Mouse (Mus musculus) large intestine, adult 2 months (tissue): Measurements from ENCODE around the gene Basp1. TPM values are rescaled to one million over a fixed set of nuclear protein-coding genes. Genes with fewer than 3 reads are reported as not detected.
A peak's percentile ranks its signal among the peaks of the same experiment; 100 is the strongest.
"Not testable (repeated sequence)": the region's sequence is repeated elsewhere in the genome, so short reads cannot be mapped to it uniquely, and the experiment has no call there.

ENCODE experiments used
- DNase-seq: peaks from one replicate; pipeline ENCODE4 v3.0.0-alpha.2; 2012; ENCODE audit warnings: low read depth, low spot score
- WGBS: fragments of 180-500 bp; shearing (Covaris S2); methylation state at CpG from one replicate; pipeline ENCODE4 v1.1.7; 2018; 5-methylcytosine and 5-hydroxymethylcytosine counted together
- polyA plus RNA-seq: library from polyadenylated mRNA; depleted of rRNA; stranded (reverse); fragments of >200 nt; gene quantifications from 2 replicates; pipeline ENCODE4 v1.2.3, GENCODE M21; 2012; rRNA removed

Gene Basp1
- polyA plus RNA-seq: 3.4 and 4.4 TPM in 2 replicates

DNA sequence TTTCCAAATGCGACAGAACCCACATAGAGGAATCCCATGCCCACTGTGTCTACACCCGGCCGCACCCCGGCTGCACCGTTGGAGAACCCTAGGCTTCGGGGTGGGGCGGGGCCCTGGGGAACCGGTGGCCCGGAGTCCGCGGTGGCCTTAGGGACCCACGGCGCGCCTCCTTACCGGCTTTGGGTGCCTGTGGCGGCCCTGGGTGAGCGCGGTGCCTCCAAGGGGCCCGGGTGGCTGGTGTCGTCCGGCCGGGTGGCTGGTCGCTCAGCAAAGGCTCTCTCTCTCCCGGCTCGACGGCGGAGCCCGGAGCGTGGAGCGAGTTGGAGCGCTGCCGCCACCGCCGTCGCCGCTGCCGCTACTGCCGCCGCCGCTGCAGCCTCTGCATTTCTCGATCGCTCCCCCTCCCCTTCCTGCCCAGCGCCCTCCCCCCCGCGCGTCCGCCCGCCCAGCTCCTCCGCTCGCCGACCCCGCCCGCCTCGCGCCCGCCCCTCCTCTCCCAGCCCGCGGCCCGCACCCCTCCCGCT is at the start of gene Basp1:
Basp1 (minus strand) TSS at position 387 of the 524 bp plus-strand sequence.
- DNase-seq: no peak
- WGBS: 3% methylated on average over 32 of the region's 60 CpGs

DNA sequence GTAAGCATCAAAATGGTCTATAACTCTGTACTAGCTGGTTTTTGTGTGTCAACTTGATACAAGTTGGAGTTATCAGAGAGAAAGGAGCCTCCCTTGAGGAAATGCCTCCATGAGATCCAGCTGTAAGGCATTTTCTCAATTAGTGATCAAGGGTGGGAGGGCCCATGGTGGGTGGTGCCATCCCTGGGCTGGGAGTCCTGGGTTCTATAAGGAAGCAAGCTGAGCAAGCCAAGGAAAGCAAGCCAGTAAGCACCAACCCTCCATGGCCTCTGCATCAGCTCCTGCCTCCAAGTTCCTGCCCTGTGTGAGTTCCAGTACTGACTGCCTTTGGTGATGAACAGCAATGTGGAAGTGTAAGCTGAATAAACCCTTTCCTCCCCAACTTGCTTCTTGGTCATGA is 49.5 kb upstream of the Basp1 start:
- not testable (repeated sequence) for DNase-seq

- 76% methylated on average over 6 of the region's 6 CpGs for WGBS
- DNase-seq: no peak
Observed at GRCm38 (mm10) chr15:25462056-25462762, 48.6 kb upstream of the Basp1 start.

DNA sequence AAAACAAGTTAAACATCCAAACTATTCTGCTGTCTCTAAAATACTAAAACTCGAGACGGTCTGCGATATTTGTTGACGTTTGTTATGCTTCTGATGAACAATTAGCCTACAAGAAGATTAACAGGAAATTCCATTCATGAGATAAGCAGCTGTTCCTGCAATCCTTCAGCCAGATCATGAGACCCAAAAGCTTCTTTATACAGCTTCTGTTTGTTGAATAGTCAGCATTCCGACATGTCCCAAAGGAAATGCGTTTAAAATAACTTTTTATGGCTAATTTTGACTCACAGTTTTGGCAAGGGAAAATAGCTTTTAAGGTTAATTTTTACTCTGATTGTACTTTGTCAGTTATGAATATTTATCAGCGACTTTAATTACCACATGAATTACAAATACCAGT is 46.3 kb upstream of the Basp1 start:
- DNase-seq: no peak
- 56% methylated on average over 7 of the region's 7 CpGs for WGBS

DNA sequence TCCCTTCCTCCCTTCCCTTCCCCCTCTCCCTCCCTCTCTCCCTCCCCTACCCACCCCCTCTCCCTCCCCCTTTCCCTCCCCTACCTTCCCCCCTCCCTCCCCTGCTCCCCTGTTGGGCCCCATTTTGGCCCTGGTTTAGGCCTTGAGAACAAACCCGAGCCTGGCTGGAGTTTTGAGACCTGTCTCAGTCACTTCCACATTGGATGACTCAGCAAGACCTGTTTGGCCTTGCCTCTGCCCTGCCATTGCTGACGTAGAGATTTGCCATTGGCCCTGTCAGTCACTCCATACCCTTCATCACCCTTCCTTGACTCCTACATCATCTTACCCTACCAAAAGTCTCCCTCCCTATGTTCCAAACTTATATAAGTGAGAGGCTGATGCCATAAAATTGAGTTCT is 43.9 kb upstream of the Basp1 start:
- WGBS: 70% methylated on average over 2 of the region's 2 CpGs
- DNase-seq: no peak

- no peak for DNase-seq
- 64% methylated on average over 3 of the region's 3 CpGs for WGBS
Observed at GRCm38 (mm10) chr15:25453538-25453937, 40.0 kb upstream of the Basp1 start.

GRCm38 (mm10) chr15:25449348-25449747 is 35.8 kb upstream of the Basp1 start:
- no peak for DNase-seq
- 51% methylated on average over 1 of the region's 1 CpGs for WGBS

GRCm38 (mm10) chr15:25448703-25449340 is 35.3 kb upstream of the Basp1 start:
- DNase-seq: no peak
- WGBS: 72% methylated on average over 4 of the region's 4 CpGs

GRCm38 (mm10) chr15:25447136-25447535 is 33.6 kb upstream of the Basp1 start:
- no peak for DNase-seq
- WGBS: 79% methylated on average over 6 of the region's 6 CpGs

DNA sequence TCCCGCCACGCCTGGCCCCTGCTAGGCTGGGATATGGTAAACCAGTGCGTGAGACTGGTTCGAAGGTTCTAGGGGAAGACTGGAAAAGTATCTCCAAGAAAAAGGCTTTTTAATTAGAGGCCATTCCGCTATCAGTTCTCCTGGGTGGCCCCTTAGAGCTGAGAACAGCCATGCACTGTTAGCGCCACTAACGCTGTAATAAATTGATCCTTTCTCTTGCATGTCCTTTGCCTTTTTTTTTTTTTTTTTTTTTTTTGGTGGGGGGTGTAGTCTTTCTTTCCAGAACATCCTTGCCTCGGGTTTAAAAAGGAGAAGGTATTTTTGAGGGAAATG is 32.6 kb upstream of the Basp1 start:
- DNase-seq: no peak
- 64% methylated on average over 8 of the region's 8 CpGs for WGBS

GRCm38 (mm10) chr15:25445361-25446154 is 32.0 kb upstream of the Basp1 start:
- 34% methylated on average over 17 of the region's 17 CpGs for WGBS
- DNase-seq: no peak

GRCm38 (mm10) chr15:25444208-25444607 is 30.6 kb upstream of the Basp1 start:
- no peak for DNase-seq
- WGBS: 85% methylated on average over 10 of the region's 10 CpGs

- DNase-seq: no peak
- 69% methylated on average over 8 of the region's 8 CpGs for WGBS
Observed at GRCm38 (mm10) chr15:25443140-25443790, 29.7 kb upstream of the Basp1 start.

DNA sequence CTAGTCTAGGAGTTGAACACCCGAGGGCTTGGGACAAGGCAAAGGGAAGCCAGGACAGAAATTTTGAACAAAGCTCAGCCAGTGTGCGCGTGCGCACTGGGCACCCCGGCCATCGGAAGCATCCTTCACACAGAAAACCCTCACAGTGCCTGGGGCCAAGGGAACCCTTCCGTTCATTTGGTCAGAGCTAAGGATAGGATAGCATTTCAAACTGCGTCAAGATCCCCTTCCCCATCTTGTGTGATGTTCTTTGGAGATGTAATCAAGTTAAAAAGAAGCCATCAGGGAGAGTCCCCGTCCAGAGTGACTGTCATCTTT is 28.3 kb upstream of the Basp1 start:
- DNase-seq: no peak
- 87% methylated on average over 9 of the region's 9 CpGs for WGBS

- WGBS: 23% methylated on average over 24 of the region's 24 CpGs
- peak; percentile 63 for DNase-seq
Observed at GRCm38 (mm10) chr15:25440991-25441867, 27.7 kb upstream of the Basp1 start.

DNA sequence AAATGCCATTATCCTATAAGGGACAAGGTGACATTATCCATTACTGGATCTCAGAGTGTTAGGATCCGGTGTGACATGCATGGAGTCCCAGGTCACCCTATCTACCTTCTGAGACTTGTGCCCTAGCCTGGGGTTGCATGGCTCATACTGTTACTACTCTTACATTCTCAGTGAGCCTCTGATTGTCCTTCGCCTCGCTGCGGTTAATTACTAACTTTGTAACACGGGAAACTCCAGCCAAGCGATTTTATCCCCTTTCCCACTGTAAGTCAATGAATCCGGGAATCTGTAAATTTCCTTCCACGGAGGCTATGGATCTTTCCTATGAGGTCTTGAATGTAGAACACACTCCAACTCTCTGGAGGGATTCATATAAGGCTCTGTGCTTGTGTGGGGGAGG is 26.8 kb upstream of the Basp1 start:
- DNase-seq: no peak
- 50% methylated on average over 8 of the region's 8 CpGs for WGBS

GRCm38 (mm10) chr15:25432341-25432740 is 18.8 kb upstream of the Basp1 start:
- DNase-seq: no peak

DNA sequence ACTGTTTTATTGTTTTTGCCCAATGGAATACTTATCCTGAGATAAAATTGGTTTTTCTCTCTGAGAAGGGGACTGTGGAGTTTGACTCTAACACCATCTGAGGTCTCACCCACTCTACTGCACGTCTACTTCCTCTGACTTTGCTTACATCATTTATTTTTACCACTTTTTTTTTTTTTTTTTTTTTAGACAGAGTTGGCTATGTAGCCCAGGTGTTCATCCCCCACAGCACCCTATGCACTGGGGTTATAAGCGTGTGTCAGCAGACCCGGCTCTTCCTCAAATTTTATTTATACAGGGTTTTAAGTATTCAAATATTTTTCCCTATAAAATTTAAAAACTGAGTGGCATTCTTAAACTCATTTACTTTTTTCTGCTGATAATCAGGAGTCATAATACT is 16.6 kb upstream of the Basp1 start:
- 59% methylated on average over 3 of the region's 3 CpGs for WGBS

More at GRCm38 (mm10) chr15:25432341-25432740, 18.8 kb upstream of the Basp1 start:
- 87% methylated on average over 1 of the region's 1 CpGs for WGBS

DNA sequence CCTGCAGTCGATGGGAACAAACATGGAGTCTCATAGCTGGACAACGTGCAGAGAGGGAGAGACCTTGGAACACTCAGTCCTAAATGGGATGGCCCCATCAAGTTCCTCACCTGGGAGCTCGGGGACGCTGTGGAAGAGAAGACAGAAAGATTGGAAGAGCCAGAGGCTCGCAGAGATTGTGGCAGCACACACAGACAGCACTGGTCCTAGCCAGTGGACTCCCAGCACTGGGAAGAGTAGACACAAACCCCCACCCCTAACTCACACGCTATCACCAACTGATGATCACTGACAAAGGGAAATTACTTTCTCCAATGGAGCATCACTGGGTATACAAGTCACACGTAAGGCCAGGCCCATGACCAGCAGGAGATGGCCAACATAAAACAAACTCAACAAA is 15.4 kb upstream of the Basp1 start:
- no peak for DNase-seq
- 64% methylated on average over 7 of the region's 7 CpGs for WGBS

More for the DNA sequence above, 16.6 kb upstream of the Basp1 start:
- DNase-seq: no peak
